ENCODE assay signal across 8 mouse cellular contexts in genomic region chr10:78458348-78459111, GRCm38 (mm10). TPM values are rescaled to one million over a fixed set of nuclear protein-coding genes. Genes with fewer than 3 reads are reported as not detected.
DNase-seq lines count a peak whose midpoint lies in the region; ATAC-seq and TF ChIP-seq lines count a peak whose summit lies in the region.

No protein-coding gene starts in this region.

- no peak for TF ChIP-seq POLR2A in lung, adult 2 months (IDR thresholded peaks at IDR 0.05; ENCODE audit: borderline replicate concordance, extremely low read depth, low read depth, low read length)

- H3K27me3 ChIP-seq in embryonic facial prominence, embryonic 15.5 days: no peaks in the 10 kb centered on the region
- H3K27me3 ChIP-seq in hindbrain, embryonic 14.5 days (ENCODE audit: control insufficient read depth, insufficient read depth, low read length): no peaks in the 10 kb centered on the region

- peak overlapping the region; percentile 51; the same call in 1 of the 2 replicates for H3K27ac ChIP-seq in embryonic facial prominence, embryonic 15.5 days (replicated peaks)
- H3K27ac ChIP-seq in hindbrain, embryonic 14.5 days: no peak overlapping the region

- no peaks in the 10 kb centered on the region for H3K9me3 ChIP-seq in embryonic facial prominence, embryonic 15.5 days (replicated peaks)
- no peaks in the 10 kb centered on the region for H3K9me3 ChIP-seq in hindbrain, embryonic 14.5 days (ENCODE audit: control insufficient read depth, low read length)

- no peak overlapping the region for H3K9ac ChIP-seq in embryonic facial prominence, embryonic 15.5 days
- no peak overlapping the region for H3K9ac ChIP-seq in hindbrain, embryonic 14.5 days

- peaks cover 8% of the 10 kb centered on the region; the same call in 1 of the 2 replicates for H3K4me1 ChIP-seq in lung, adult 2 months (ENCODE audit: control insufficient read depth, insufficient read depth, low read length)
- H3K4me1 ChIP-seq in embryonic facial prominence, embryonic 15.5 days: peaks cover 26% of the 10 kb centered on the region
- H3K4me1 ChIP-seq in hindbrain, embryonic 14.5 days (replicated peaks; ENCODE audit: control insufficient read depth, insufficient read depth, low read length): peaks cover 9% of the 10 kb centered on the region; the same call in 1 of the 2 replicates

- no peak overlapping the region for H3K4me3 ChIP-seq in lung, adult 2 months (replicated peaks; ENCODE audit: extremely low read depth, low read depth, low read length)
- no peak overlapping the region for H3K4me3 ChIP-seq in embryonic facial prominence, embryonic 15.5 days (replicated peaks)
- H3K4me3 ChIP-seq in hindbrain, embryonic 14.5 days (replicated peaks; ENCODE audit: low read length): no peak overlapping the region

- 63% methylated on average over 5 of the region's 5 CpGs for WGBS in lung, adult 2 months
- 71% methylated on average over 5 of the region's 5 CpGs for WGBS in embryonic facial prominence, embryonic 15.5 days
- 64% methylated on average over 5 of the region's 5 CpGs for WGBS in hindbrain, embryonic 14.5 days

- no peak for ATAC-seq in embryonic facial prominence, embryonic 15.5 days (ENCODE audit: insufficient number of reproducible peaks, low FRiP score, low TSS enrichment, low read depth)
- peak; percentile 21; the same call in 1 of the 2 replicates for ATAC-seq in hindbrain, embryonic 14.5 days (ENCODE audit: low FRiP score)
- peak; percentile 35 for ATAC-seq in megakaryocyte progenitor cell, adult 5-6 weeks (replicated peaks; ENCODE audit: poor library complexity)

- no peaks in the 10 kb centered on the region for H3K36me3 ChIP-seq in embryonic facial prominence, embryonic 15.5 days
- no peaks in the 10 kb centered on the region for H3K36me3 ChIP-seq in hindbrain, embryonic 14.5 days (replicated peaks; ENCODE audit: control insufficient read depth, insufficient read depth)

- DNase-seq in lung, adult 18-20 months: peak; percentile 22 to 56
- DNase-seq in lung, adult 2 months: no peak
- DNase-seq in hindbrain, embryonic 14.5 days (ENCODE audit: low spot score): no peak
- no peak for DNase-seq in embryo, embryonic 11 days
- DNase-seq in cerebellum, adult 18-20 months: no peak
- no peak for DNase-seq in cerebellum, postnatal 25 days

- TF ChIP-seq CTCF in lung, adult 2 months (IDR thresholded peaks at IDR 0.05; ENCODE audit: insufficient read depth, low read length): no peak

- no peak overlapping the region for H3K4me2 ChIP-seq in embryonic facial prominence, embryonic 15.5 days (replicated peaks)
- no peak overlapping the region for H3K4me2 ChIP-seq in hindbrain, embryonic 14.5 days (replicated peaks)

RNA-seq across cellular contexts. Expression of gene Pdxk, which starts 6.2 kb away (rescaled TPM):
- polyA plus RNA-seq in lung, adult 2 months (2012; rRNA removed): 20.4 and 21.5 TPM in 2 replicates
- 12.7 and 14.1 TPM in 2 replicates for polyA plus RNA-seq in embryonic facial prominence, embryonic 15.5 days (2015; fragmentation: Nextera tagmentation; extraction: Ambion mirVana)
- polyA plus RNA-seq in hindbrain, embryonic 14.5 days (2014; fragmentation: Nextera tagmentation; extraction: Ambion mirVana): 30.0 and 32.9 TPM in 2 replicates
- 24.7 and 28.1 TPM in 2 replicates for total RNA-seq in megakaryocyte progenitor cell, adult 5-6 weeks (2015)
- 18.8 and 19.9 TPM in 2 replicates for total RNA-seq in megakaryocyte progenitor cell, adult 5-6 weeks (2017)

RNA-seq across cellular contexts. Expression of gene Cstb, which starts 33.1 kb away (rescaled TPM):
- 51.9 and 62.7 TPM in 2 replicates for polyA plus RNA-seq in lung, adult 2 months (2012; rRNA removed)
- polyA plus RNA-seq in embryonic facial prominence, embryonic 15.5 days (2015; fragmentation: Nextera tagmentation; extraction: Ambion mirVana): 265 and 273 TPM in 2 replicates
- polyA plus RNA-seq in hindbrain, embryonic 14.5 days (2014; fragmentation: Nextera tagmentation; extraction: Ambion mirVana): 97.3 and 119 TPM in 2 replicates
- total RNA-seq in megakaryocyte progenitor cell, adult 5-6 weeks (2015): 48.9 and 56.0 TPM in 2 replicates
- total RNA-seq in megakaryocyte progenitor cell, adult 5-6 weeks (2017): 41.9 and 51.4 TPM in 2 replicates

RNA-seq across cellular contexts. Expression of gene Rrp1, which starts 45.7 kb away (rescaled TPM):
- 57.4 and 82.5 TPM in 2 replicates for polyA plus RNA-seq in lung, adult 2 months (2012; rRNA removed)
- polyA plus RNA-seq in embryonic facial prominence, embryonic 15.5 days (2015; fragmentation: Nextera tagmentation; extraction: Ambion mirVana): 292 and 298 TPM in 2 replicates
- 324 and 336 TPM in 2 replicates for polyA plus RNA-seq in hindbrain, embryonic 14.5 days (2014; fragmentation: Nextera tagmentation; extraction: Ambion mirVana)
- total RNA-seq in megakaryocyte progenitor cell, adult 5-6 weeks (2015): 56.7 and 60.6 TPM in 2 replicates
- total RNA-seq in megakaryocyte progenitor cell, adult 5-6 weeks (2017): 336 and 416 TPM in 2 replicates

RNA-seq across cellular contexts. Expression of gene Olfr1358, which starts 58.7 kb away (rescaled TPM):
- not detected in 2 replicates for polyA plus RNA-seq in lung, adult 2 months (2012; rRNA removed)
- 0.21 TPM in 1 of 2 replicates, not detected in the other for polyA plus RNA-seq in embryonic facial prominence, embryonic 15.5 days (2015; fragmentation: Nextera tagmentation; extraction: Ambion mirVana)
- not detected in 2 replicates for polyA plus RNA-seq in hindbrain, embryonic 14.5 days (2014; fragmentation: Nextera tagmentation; extraction: Ambion mirVana)
- not detected in 2 replicates for total RNA-seq in megakaryocyte progenitor cell, adult 5-6 weeks (2015)
- total RNA-seq in megakaryocyte progenitor cell, adult 5-6 weeks (2017): not detected in 2 replicates

Comparison
In these comparisons a context has a peak if more than half of its experiments do, and no peak if none do; other contexts are left out.
1. DNase-seq: peak in lung, adult 18-20 months (2 of 2); none in lung, adult 2 months (single experiment), hindbrain, embryonic 14.5 days (single experiment), embryo, embryonic 11 days (single experiment), cerebellum, adult 18-20 months (0 of 2) and cerebellum, postnatal 25 days (0 of 2).